Mouse (Mus musculus) limb, embryonic 13.5 days (tissue): ENCODE measurements around the gene Rfx1. TPM values are rescaled to one million over a fixed set of nuclear protein-coding genes. Genes with fewer than 3 reads are reported as not detected.

Experiments used
- ATAC-seq: fragments of 200-750 bp; cut with Nextera tagmentation; 2 replicates; pipeline ENCODE4 v1.8.0; 2017; ENCODE audit warnings: low read depth, moderate number of reproducible peaks, moderate TSS enrichment; ENCODE audit not compliant: low FRiP score
- H3K27ac ChIP-seq: fragments of 300-500 bp; sonication (generic); 2 replicates; pipeline ENCODE4 v1.5.1; 2015; ENCODE audit warnings: inconsistent platforms, mild to moderate bottlenecking, moderate library complexity
- H3K27me3 ChIP-seq: fragments of 300-500 bp; sonication (generic); 2 replicates; pipeline ENCODE4 v1.6.1; 2015; ENCODE audit warnings: mild to moderate bottlenecking, inconsistent platforms
- H3K36me3 ChIP-seq: fragments of 300-500 bp; sonication (generic); 2 replicates; pipeline ENCODE4 v1.6.1; 2015; ENCODE audit warnings: inconsistent platforms, mild to moderate bottlenecking, moderate library complexity
- H3K4me1 ChIP-seq: fragments of 300-500 bp; sonication (generic); 2 replicates; pipeline ENCODE4 v1.6.1; 2015; ENCODE audit warnings: inconsistent platforms
- H3K4me2 ChIP-seq: fragments of 300-500 bp; sonication (generic); replicated peaks from 2 replicates; pipeline ENCODE4 v1.6.1; 2015; ENCODE audit warnings: inconsistent platforms, mild to moderate bottlenecking, moderate library complexity
- H3K4me3 ChIP-seq: fragments of 300-500 bp; sonication (generic); 2 replicates; pipeline ENCODE4 v1.5.1; 2015; ENCODE audit warnings: moderate library complexity, mild to moderate bottlenecking, inconsistent platforms
- H3K9ac ChIP-seq: fragments of 300-500 bp; sonication (generic); 2 replicates; pipeline ENCODE4 v1.6.1; 2015; ENCODE audit warnings: mild to moderate bottlenecking, inconsistent platforms
- H3K9me3 ChIP-seq: fragments of 300-500 bp; sonication (generic); 2 replicates; pipeline ENCODE4 v1.6.1; 2016; ENCODE audit warnings: inconsistent platforms
- WGBS: fragments of 180-500 bp; shearing (Covaris S2); methylation state at CpG from one replicate; pipeline ENCODE4 v1.1.7; 2015; 5-methylcytosine and 5-hydroxymethylcytosine counted together
- microRNA counts: library from miRNA; unstranded; fragments of <30 nt; microRNA quantifications from one replicate; lab custom pipeline; 2016
- microRNA-seq: library from miRNA; unstranded; fragments of <30 nt; microRNA quantifications from one replicate; pipeline ENCODE4, GENCODE M21; 2016
- polyA plus RNA-seq: library from polyadenylated mRNA; unstranded; fragments of >200 nt; fragmentation: Nextera tagmentation; extraction: Ambion mirVana; gene quantifications from 2 replicates; pipeline ENCODE4 v1.2.1, GENCODE M21; 2015

Rfx1 gene
- polyA plus RNA-seq, 1 experiment from 2014 or later = 9.5 TPM

DNA sequence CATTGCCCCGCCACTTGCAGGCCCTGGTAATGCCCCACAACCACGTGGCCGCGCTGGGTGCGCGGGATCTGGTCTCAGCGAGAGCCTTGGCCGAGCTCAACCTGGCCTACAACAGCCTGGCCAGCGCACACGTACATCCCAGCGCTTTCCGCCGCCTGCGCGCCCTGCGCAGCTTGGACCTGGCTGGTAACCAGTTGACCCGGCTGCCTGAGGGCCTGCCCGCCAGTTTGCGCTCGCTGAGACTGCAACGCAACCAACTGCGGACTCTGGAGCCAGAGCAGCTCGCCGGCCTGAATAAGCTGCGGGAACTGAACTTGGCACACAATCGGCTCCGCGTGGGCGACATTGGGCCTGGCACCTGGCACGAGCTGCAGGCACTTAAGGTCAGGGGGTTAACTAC lies 64.2 kb downstream of the Rfx1 start:
- WGBS = 43% methylated on average over 30 of the region's 30 CpGs
- peak overlapping the region; percentile 39; the same call in 1 of the 2 replicates for H3K9ac ChIP-seq
- H3K27me3 ChIP-seq = no peaks in the 10 kb centered on the region
- no peak overlapping the region for H3K4me3 ChIP-seq
- peaks cover 46% of the 10 kb centered on the region for H3K36me3 ChIP-seq
- no peak for ATAC-seq
- H3K9me3 ChIP-seq = no peaks in the 10 kb centered on the region
- no peak overlapping the region for H3K27ac ChIP-seq
- H3K4me1 ChIP-seq = peaks cover 23% of the 10 kb centered on the region
- no peak overlapping the region for H3K4me2 ChIP-seq

- Histone ChIP-seq H3K4me2 (no peak overlapping the region), H3K36me3 (peaks cover 60% of the 10 kb centered on the region), H3K4me3 (no peak overlapping the region), H3K27me3 (no peaks in the 10 kb centered on the region), H3K9me3 (no peaks in the 10 kb centered on the region), H3K27ac (no peak overlapping the region), H3K9ac (no peak overlapping the region), H3K4me1 (peaks cover 18% of the 10 kb centered on the region)
- 80% methylated on average over 8 of the region's 8 CpGs for whole genome bisulfite sequencing
- ATAC-seq = no peak
Observed at GRCm38 (mm10) chr8:84132225-84132624, 65.6 kb downstream of the Rfx1 start.

GRCm38 (mm10) chr8:84137848-84138247 lies 71.2 kb downstream of the Rfx1 start:
- Histone ChIP-seq H3K4me1 (no peaks in the 10 kb centered on the region), H3K36me3 (peaks cover 99% of the 10 kb centered on the region), H3K9ac (no peak overlapping the region), H3K27me3 (no peaks in the 10 kb centered on the region), H3K27ac (no peak overlapping the region), H3K4me2 (no peak overlapping the region), H3K9me3 (no peaks in the 10 kb centered on the region), H3K4me3 (no peak overlapping the region)
- WGBS = 95% methylated on average over 3 of the region's 3 CpGs
- ATAC-seq = no peak

- H3K9ac ChIP-seq = no peak overlapping the region
- ATAC-seq = no peak
- H3K27ac ChIP-seq = no peak overlapping the region
- no peaks in the 10 kb centered on the region for H3K9me3 ChIP-seq
- H3K36me3 ChIP-seq = peaks cover 99% of the 10 kb centered on the region
- H3K4me3 ChIP-seq = no peak overlapping the region
- H3K4me1 ChIP-seq = 0 out of 2 replicates have a peak, but pooled peaks cover 3% of the 10 kb centered on the region
- H3K4me2 ChIP-seq = no peak overlapping the region
- H3K27me3 ChIP-seq = no peaks in the 10 kb centered on the region
- 91% methylated on average over 4 of the region's 4 CpGs for WGBS
Observed at GRCm38 (mm10) chr8:84140838-84141237, 74.2 kb downstream of the Rfx1 start.

- ATAC-seq = no peak
- H3K9me3 ChIP-seq = no peaks in the 10 kb centered on the region
- H3K36me3 ChIP-seq = peaks cover 64% of the 10 kb centered on the region
- no peak overlapping the region for H3K4me3 ChIP-seq
- H3K4me1 ChIP-seq = peaks cover 26% of the 10 kb centered on the region
- 94% methylated on average over 8 of the region's 8 CpGs for WGBS
- no peak overlapping the region for H3K9ac ChIP-seq
- H3K4me2 ChIP-seq = no peak overlapping the region
- H3K27ac ChIP-seq = no peak overlapping the region
- H3K27me3 ChIP-seq = no peaks in the 10 kb centered on the region
Observed at GRCm38 (mm10) chr8:84144636-84145245, 78.1 kb downstream of the Rfx1 start.

MicroRNAs within 50 kb of the gene (microRNA counts, 519-probe panel; counts per million panel counts)
- 2,734 counts per million, percentile 43 among the panel's probes with 10 or more counts for microRNA mmu-miR-709 (lab: Ali Mortazavi, UCI)

Small RNA genes lying within 50 kb of the gene (microRNA-seq; reads per million reads assigned to microRNA genes)
- gene Mir709 = not detected

Other genes starting within 250 kb of the Rfx1 start
- gene Adgrl1, start 166.7 kb upstream of the Rfx1 start, polyA plus RNA-seq = 28.1 and 29.3 TPM in 2 replicates
- gene Gm10644, start 111.6 kb upstream of the Rfx1 start, polyA plus RNA-seq = 0.40 and 0.43 TPM in 2 replicates
- gene Asf1b, start 111.3 kb upstream of the Rfx1 start, polyA plus RNA-seq = 51.4 and 52.9 TPM in 2 replicates
- 169 and 174 TPM in 2 replicates for gene Prkaca, start 93.8 kb upstream of the Rfx1 start, polyA plus RNA-seq
- 12.3 and 12.4 TPM in 2 replicates for gene Samd1, start 69.2 kb upstream of the Rfx1 start, polyA plus RNA-seq
- 1.3 and 1.4 TPM in 2 replicates for gene 1700067K01Rik, start 65.3 kb upstream of the Rfx1 start, polyA plus RNA-seq
- gene 2210011C24Rik, start 54.7 kb upstream of the Rfx1 start, polyA plus RNA-seq = 0.22 and 0.31 TPM in 2 replicates
- gene Palm3, start 45.4 kb upstream of the Rfx1 start, polyA plus RNA-seq = 6.6 and 7.6 TPM in 2 replicates
- 0.98 and 1.1 TPM in 2 replicates for gene Il27ra, start 24.2 kb upstream of the Rfx1 start, polyA plus RNA-seq
- not detected in 2 replicates for gene Rln3, start 21.8 kb upstream of the Rfx1 start, polyA plus RNA-seq
- 1.5 and 1.6 TPM in 2 replicates for gene Gm10643, start 1.7 kb upstream of the Rfx1 start, polyA plus RNA-seq
- 12.4 and 13.3 TPM in 2 replicates for gene Dcaf15, start 37.9 kb downstream of the Rfx1 start, polyA plus RNA-seq
- gene Podnl1, start 59.2 kb downstream of the Rfx1 start, polyA plus RNA-seq = 1.9 and 2.2 TPM in 2 replicates
- gene Cc2d1a, start 81.1 kb downstream of the Rfx1 start, polyA plus RNA-seq = 27.6 and 29.3 TPM in 2 replicates
- 1.6 and 2.0 TPM in 2 replicates for gene 4930432K21Rik, start 81.2 kb downstream of the Rfx1 start, polyA plus RNA-seq
- 5.7 TPM in 2 replicates for gene Nanos3, start 118.4 kb downstream of the Rfx1 start, polyA plus RNA-seq
- gene Zswim4, start 170.2 kb downstream of the Rfx1 start, polyA plus RNA-seq = 23.5 and 23.9 TPM in 2 replicates
- gene D8Ertd738e, start 182.9 kb downstream of the Rfx1 start, polyA plus RNA-seq = 325 and 338 TPM in 2 replicates
- 70.9 and 73.9 TPM in 2 replicates for gene Mri1, start 190.5 kb downstream of the Rfx1 start, polyA plus RNA-seq
- 18.0 and 21.0 TPM in 2 replicates for gene Ccdc130, start 203.5 kb downstream of the Rfx1 start, polyA plus RNA-seq